Mouse (Mus musculus): Measurements from ENCODE around the gene Dpysl4. TPM values are rescaled to one million over a fixed set of nuclear protein-coding genes. Genes with fewer than 3 reads are reported as not detected.
A peak's percentile ranks its signal among the peaks of the same experiment; 100 is the strongest.

Gene Dpysl4
- polyA plus RNA-seq, 1 experiment: 13.6 TPM

DNA sequence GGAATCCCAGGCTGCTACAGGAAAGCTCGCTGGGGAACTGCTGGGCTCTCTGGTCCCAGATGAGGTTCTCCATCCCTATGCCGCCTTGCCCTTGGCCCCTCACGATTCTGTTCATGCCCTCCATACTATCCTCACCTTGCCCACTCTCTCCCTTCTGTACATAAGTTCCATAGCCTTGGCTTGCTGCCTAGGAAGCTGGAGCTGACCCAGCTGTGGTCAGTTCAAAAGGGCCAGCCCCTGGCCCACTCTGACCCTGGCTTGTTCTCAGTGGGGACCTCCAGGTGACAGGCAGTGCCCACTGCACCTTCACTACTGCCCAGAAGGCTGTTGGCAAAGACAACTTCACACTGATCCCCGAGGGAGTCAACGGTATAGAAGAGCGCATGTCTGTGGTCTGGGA lies 10.6 kb downstream of the Dpysl4 start:
- Histone ChIP-seq H3K27me3 (ENCODE audit: control insufficient read depth, insufficient read depth, low read length) (no peaks in the 10 kb centered on the region), H3K4me1 (ENCODE audit: control insufficient read depth, insufficient read depth, low read length) (no peaks in the 10 kb centered on the region), H3K4me3 (ENCODE audit: control insufficient read depth, low read depth, low read length) (no peak overlapping the region), H3K36me3 (ENCODE audit: control insufficient read depth, insufficient read depth, low read length) (no peaks in the 10 kb centered on the region), H3K27ac (ENCODE audit: control insufficient read depth, insufficient read depth, low read depth, low read length) (no peak overlapping the region)
- no peak for TF ChIP-seq CTCF (IDR thresholded peaks at IDR 0.05; ENCODE audit: control insufficient read depth, insufficient read depth, insufficient replicate concordance, low read depth, low read length)
- no peak for TF ChIP-seq POLR2A (IDR thresholded peaks at IDR 0.05; ENCODE audit: control insufficient read depth, low read depth, low read length)

DNA sequence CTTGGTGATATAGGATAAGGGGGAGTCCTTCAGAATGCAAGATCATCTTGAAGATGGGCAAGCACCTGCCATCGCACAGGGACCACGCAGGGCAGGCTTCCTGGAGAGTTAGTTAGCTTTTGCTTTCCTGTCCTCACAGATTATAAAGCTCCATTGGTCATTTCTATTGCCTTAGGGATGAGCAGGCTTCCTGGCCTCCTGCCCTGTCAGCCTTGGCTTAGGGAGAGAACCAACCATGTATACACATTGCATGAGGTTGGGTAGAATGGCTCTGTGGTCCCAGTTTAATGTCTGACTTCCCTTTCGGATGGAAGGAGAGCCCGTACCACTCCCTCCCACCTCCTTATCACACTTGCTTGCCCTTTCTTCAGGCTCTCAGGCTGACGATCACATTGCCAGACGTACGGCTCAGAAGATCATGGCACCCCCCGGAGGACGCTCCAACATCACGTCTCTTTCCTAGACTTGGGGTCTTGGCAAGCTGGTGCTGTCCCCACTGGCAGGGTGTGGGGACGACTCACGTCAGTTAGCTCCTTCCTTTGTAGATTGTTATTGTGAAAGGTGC lies 14.8 kb downstream of the Dpysl4 start:
- Histone ChIP-seq H3K36me3 (ENCODE audit: control insufficient read depth, insufficient read depth, low read length) (no peaks in the 10 kb centered on the region), H3K27ac (ENCODE audit: control insufficient read depth, insufficient read depth, low read depth, low read length) (no peak overlapping the region), H3K27me3 (ENCODE audit: control insufficient read depth, insufficient read depth, low read length) (no peaks in the 10 kb centered on the region), H3K4me1 (ENCODE audit: control insufficient read depth, insufficient read depth, low read length) (no peaks in the 10 kb centered on the region), H3K4me3 (ENCODE audit: control insufficient read depth, low read depth, low read length) (no peak overlapping the region)
- TF ChIP-seq CTCF (IDR thresholded peaks at IDR 0.05; ENCODE audit: control insufficient read depth, insufficient read depth, insufficient replicate concordance, low read depth, low read length): no peak
- no peak for TF ChIP-seq POLR2A (IDR thresholded peaks at IDR 0.05; ENCODE audit: control insufficient read depth, low read depth, low read length)

GRCm38 (mm10) chr7:139101286-139101804 lies 15.5 kb downstream of the Dpysl4 start:
- TF ChIP-seq POLR2A (IDR thresholded peaks at IDR 0.05; ENCODE audit: control insufficient read depth, low read depth, low read length) (no peak), CTCF (IDR thresholded peaks at IDR 0.05; ENCODE audit: control insufficient read depth, insufficient read depth, insufficient replicate concordance, low read depth, low read length) (no peak)

GRCm38 (mm10) chr7:139101826-139102225 lies 16.0 kb downstream of the Dpysl4 start:
- TF ChIP-seq CTCF (IDR thresholded peaks at IDR 0.05; ENCODE audit: control insufficient read depth, insufficient read depth, insufficient replicate concordance, low read depth, low read length) (no peak), POLR2A (IDR thresholded peaks at IDR 0.05; ENCODE audit: control insufficient read depth, low read depth, low read length) (no peak)
- no peaks in the 10 kb centered on the region for H3K36me3 ChIP-seq (ENCODE audit: control insufficient read depth, insufficient read depth, low read length)

More at GRCm38 (mm10) chr7:139101286-139101804, 15.5 kb downstream of the Dpysl4 start:
- Histone ChIP-seq H3K27me3 (ENCODE audit: control insufficient read depth, insufficient read depth, low read length) (no peaks in the 10 kb centered on the region), H3K36me3 (ENCODE audit: control insufficient read depth, insufficient read depth, low read length) (no peaks in the 10 kb centered on the region), H3K27ac (ENCODE audit: control insufficient read depth, insufficient read depth, low read depth, low read length) (no peak overlapping the region), H3K4me1 (ENCODE audit: control insufficient read depth, insufficient read depth, low read length) (peaks cover 4% of the 10 kb centered on the region), H3K4me3 (ENCODE audit: control insufficient read depth, low read depth, low read length) (no peak overlapping the region)

GRCm38 (mm10) chr7:139103960-139104381 lies 18.2 kb downstream of the Dpysl4 start:
- Histone ChIP-seq H3K27ac (ENCODE audit: control insufficient read depth, insufficient read depth, low read depth, low read length) (no peak overlapping the region), H3K4me1 (ENCODE audit: control insufficient read depth, insufficient read depth, low read length) (peaks cover 4% of the 10 kb centered on the region), H3K27me3 (ENCODE audit: control insufficient read depth, insufficient read depth, low read length) (no peaks in the 10 kb centered on the region), H3K36me3 (ENCODE audit: control insufficient read depth, insufficient read depth, low read length) (no peaks in the 10 kb centered on the region), H3K4me3 (ENCODE audit: control insufficient read depth, low read depth, low read length) (no peak overlapping the region)
- TF ChIP-seq POLR2A (IDR thresholded peaks at IDR 0.05; ENCODE audit: control insufficient read depth, low read depth, low read length): no peak
- TF ChIP-seq CTCF (IDR thresholded peaks at IDR 0.05; ENCODE audit: control insufficient read depth, insufficient read depth, insufficient replicate concordance, low read depth, low read length): peak; percentile 26; the same call in 1 of the 2 replicates

More at GRCm38 (mm10) chr7:139101826-139102225, 16.0 kb downstream of the Dpysl4 start:
- Histone ChIP-seq H3K27ac (ENCODE audit: control insufficient read depth, insufficient read depth, low read depth, low read length) (no peak overlapping the region), H3K4me3 (ENCODE audit: control insufficient read depth, low read depth, low read length) (no peak overlapping the region), H3K27me3 (ENCODE audit: control insufficient read depth, insufficient read depth, low read length) (no peaks in the 10 kb centered on the region), H3K4me1 (ENCODE audit: control insufficient read depth, insufficient read depth, low read length) (peaks cover 4% of the 10 kb centered on the region)

- H3K4me3 ChIP-seq (ENCODE audit: control insufficient read depth, low read depth, low read length): no peak overlapping the region
- H3K36me3 ChIP-seq (ENCODE audit: control insufficient read depth, insufficient read depth, low read length): no peaks in the 10 kb centered on the region
- H3K27me3 ChIP-seq (ENCODE audit: control insufficient read depth, insufficient read depth, low read length): no peaks in the 10 kb centered on the region
- H3K4me1 ChIP-seq (ENCODE audit: control insufficient read depth, insufficient read depth, low read length): peaks cover 4% of the 10 kb centered on the region
- no peak overlapping the region for H3K27ac ChIP-seq (ENCODE audit: control insufficient read depth, insufficient read depth, low read depth, low read length)
- TF ChIP-seq POLR2A (IDR thresholded peaks at IDR 0.05; ENCODE audit: control insufficient read depth, low read depth, low read length) (no peak), CTCF (IDR thresholded peaks at IDR 0.05; ENCODE audit: control insufficient read depth, insufficient read depth, insufficient replicate concordance, low read depth, low read length) (no peak)
Observed at GRCm38 (mm10) chr7:139105076-139105475, 19.3 kb downstream of the Dpysl4 start.

DNA sequence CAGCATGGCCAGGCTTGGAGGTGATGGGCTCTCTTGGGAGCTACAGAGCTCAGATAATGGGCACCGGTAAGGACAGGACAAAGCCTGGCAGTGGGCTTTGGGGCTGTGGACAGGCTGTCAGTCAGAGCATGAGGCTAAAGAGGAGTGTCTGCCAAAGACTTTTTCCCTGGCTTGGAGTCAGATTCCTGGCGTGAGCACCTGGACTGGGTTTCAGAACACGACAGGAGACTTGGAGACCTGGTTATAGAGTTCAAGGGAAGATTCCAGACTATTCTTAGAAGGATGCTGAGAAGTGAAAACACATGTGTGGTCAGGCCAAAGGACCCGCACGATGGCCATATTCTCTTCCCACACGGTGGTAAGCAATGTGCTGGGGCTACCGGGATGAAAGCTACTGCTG lies 19.9 kb downstream of the Dpysl4 start:
- H3K27me3 ChIP-seq (ENCODE audit: control insufficient read depth, insufficient read depth, low read length): no peaks in the 10 kb centered on the region
- peaks cover 4% of the 10 kb centered on the region for H3K4me1 ChIP-seq (ENCODE audit: control insufficient read depth, insufficient read depth, low read length)
- no peak overlapping the region for H3K27ac ChIP-seq (ENCODE audit: control insufficient read depth, insufficient read depth, low read depth, low read length)
- no peak for TF ChIP-seq POLR2A (IDR thresholded peaks at IDR 0.05; ENCODE audit: control insufficient read depth, low read depth, low read length)
- no peak for TF ChIP-seq CTCF (IDR thresholded peaks at IDR 0.05; ENCODE audit: control insufficient read depth, insufficient read depth, insufficient replicate concordance, low read depth, low read length)
- H3K36me3 ChIP-seq (ENCODE audit: control insufficient read depth, insufficient read depth, low read length): no peaks in the 10 kb centered on the region
- H3K4me3 ChIP-seq (ENCODE audit: control insufficient read depth, low read depth, low read length): no peak overlapping the region

Measured in testis, adult 2 months (tissue).